Mouse (Mus musculus): ENCODE measurements around the gene Car3. TPM values are rescaled to one million over a fixed set of nuclear protein-coding genes. Genes with fewer than 3 reads are reported as not detected.

The Car3 gene
- polyA plus RNA-seq, 1 experiment from 2014 or later = 10.0 TPM

DNA sequence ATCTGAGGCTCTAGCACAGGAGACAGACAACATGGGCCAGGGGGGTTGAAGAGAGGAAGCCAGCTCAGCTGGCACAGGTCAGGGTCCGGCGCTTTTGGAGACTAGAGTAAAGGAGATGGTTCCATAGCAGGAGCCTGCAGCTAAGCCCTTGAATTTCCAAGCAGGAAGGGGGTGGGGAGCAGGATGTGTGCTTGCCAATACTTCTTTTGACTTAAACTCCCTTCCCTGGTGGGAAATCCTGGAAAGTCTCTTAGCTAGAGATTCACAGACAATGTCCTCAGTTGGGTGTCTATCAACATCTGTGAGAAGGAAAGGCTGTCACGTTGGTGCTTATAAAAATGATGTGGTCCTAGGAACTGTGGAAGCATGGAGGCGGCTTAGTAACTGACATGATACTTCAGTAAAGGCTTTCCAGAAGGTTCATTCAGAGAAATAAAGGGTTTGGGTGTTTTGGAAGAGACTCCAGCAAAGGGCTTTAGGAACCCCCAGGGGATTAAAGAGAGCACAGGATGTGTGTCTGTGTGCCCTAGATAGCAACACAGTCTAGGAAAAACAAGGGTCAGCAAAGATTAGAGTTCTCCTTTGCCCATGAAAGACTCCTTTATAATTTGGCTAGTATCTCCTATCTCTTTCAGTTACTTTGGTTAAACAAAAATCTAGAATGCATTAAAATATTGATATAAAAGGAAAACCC, 26.6 kb downstream of the Car3 start:
- 71% methylated on average over 4 of the region's 4 CpGs for WGBS
- Histone ChIP-seq H3K27me3 (peaks cover 25% of the 10 kb centered on the region), H3K4me2 (no peak overlapping the region), H3K36me3 (no peaks in the 10 kb centered on the region), H3K27ac (replicated peaks) (no peak overlapping the region), H3K4me3 (no peak overlapping the region), H3K9me3 (no peaks in the 10 kb centered on the region), H3K4me1 (replicated peaks) (0 out of 2 replicates have a peak, but pooled peaks cover 5% of the 10 kb centered on the region), H3K9ac (no peak overlapping the region)
- ATAC-seq (ENCODE audit: low read depth) = no peak

DNA sequence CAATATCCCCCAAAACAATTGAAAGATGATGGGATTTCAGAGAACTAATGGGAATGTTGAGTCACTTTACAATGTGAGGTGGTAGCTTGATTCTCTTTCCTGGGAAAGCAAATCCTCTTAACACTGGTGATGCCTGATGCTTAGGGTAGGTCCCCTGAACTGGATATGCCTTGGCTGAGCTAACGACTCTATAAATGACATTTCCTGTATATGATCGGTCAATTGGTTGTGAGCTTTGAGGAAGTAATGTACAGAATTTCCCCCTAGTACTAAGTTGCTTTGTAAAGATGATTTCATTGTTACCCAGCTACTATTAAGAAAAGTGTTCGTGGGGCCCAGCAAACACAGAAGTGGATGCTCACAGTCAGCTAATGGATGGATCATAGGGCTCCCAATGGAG, 29.7 kb downstream of the Car3 start:
- Histone ChIP-seq H3K36me3 (no peaks in the 10 kb centered on the region), H3K9me3 (no peaks in the 10 kb centered on the region), H3K4me2 (no peak overlapping the region), H3K4me1 (replicated peaks) (no peaks in the 10 kb centered on the region), H3K9ac (no peak overlapping the region), H3K27me3 (0 out of 2 replicates have a peak, but pooled peaks cover 7% of the 10 kb centered on the region), H3K27ac (replicated peaks) (no peak overlapping the region), H3K4me3 (no peak overlapping the region)
- no peak for ATAC-seq (ENCODE audit: low read depth)
- WGBS = 93% methylated on average over 3 of the region's 3 CpGs

DNA sequence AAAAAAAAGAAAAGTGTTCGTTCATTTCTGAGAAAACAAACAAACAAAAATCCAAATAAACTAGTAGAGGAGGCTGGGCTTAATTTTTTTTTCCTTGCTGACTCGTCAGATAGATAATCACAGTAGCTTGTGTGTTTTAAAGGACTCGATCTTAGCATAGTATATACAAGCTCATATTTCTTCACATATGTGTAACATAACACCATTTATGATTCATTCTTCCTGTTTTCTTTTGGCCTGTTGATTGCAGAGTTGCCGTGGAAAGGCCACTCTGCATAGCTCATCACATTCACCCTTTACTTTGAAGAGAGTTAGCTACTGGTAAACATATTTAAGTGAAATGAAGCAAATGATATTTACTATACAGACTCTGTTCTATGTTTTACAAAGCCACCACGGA, 30.4 kb downstream of the Car3 start:
- Histone ChIP-seq H3K27ac (replicated peaks) (no peak overlapping the region), H3K4me3 (no peak overlapping the region), H3K4me1 (replicated peaks) (no peaks in the 10 kb centered on the region), H3K27me3 (0 out of 2 replicates have a peak, but pooled peaks cover 5% of the 10 kb centered on the region), H3K4me2 (no peak overlapping the region), H3K9ac (no peak overlapping the region), H3K9me3 (no peaks in the 10 kb centered on the region), H3K36me3 (no peaks in the 10 kb centered on the region)
- 76% methylated on average over 5 of the region's 5 CpGs for WGBS
- no peak for ATAC-seq (ENCODE audit: low read depth)

DNA sequence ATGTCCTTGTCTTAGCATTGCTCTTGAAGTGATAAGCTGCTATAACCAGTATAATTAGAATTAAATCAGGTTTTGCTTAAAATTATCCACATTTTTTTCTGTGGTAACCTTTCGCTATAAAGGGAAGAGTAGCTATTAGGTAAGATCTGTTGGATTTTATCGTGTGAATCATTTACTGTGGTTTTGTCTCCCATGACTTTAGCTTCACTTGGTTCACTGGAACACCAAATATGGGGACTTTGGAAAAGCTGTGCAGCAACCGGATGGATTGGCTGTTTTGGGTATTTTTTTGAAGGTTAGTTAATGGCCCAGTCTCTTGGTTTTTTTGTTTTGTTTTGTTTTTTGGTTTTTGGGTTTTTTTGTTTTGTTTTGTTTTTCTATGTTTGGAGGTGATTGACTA, 32.0 kb downstream of the Car3 start:
- Histone ChIP-seq H3K9me3 (no peaks in the 10 kb centered on the region), H3K27me3 (no peaks in the 10 kb centered on the region), H3K4me1 (replicated peaks) (no peaks in the 10 kb centered on the region), H3K9ac (no peak overlapping the region), H3K4me2 (no peak overlapping the region), H3K36me3 (no peaks in the 10 kb centered on the region), H3K4me3 (no peak overlapping the region), H3K27ac (replicated peaks) (no peak overlapping the region)
- WGBS = 94% methylated on average over 3 of the region's 3 CpGs
- ATAC-seq (ENCODE audit: low read depth) = no peak

DNA sequence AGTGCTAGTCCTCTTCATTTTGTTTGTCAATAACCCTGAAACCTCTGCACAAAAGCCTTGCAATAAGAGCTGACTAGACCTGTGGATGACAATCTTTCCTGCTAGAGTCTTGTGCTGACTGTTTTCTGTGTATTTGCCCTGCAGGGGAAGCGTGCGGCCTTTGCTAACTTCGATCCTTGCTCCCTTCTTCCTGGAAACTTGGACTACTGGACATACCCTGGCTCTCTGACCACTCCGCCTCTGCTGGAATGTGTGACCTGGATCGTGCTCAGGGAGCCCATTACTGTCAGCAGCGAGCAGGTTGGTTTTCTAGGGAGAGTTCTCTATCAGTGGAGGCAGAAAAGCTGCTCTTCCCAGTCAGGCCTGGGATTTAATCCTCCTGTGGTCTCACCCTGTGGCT, 34.5 kb downstream of the Car3 start:
- Histone ChIP-seq H3K4me1 (replicated peaks) (no peaks in the 10 kb centered on the region), H3K4me3 (no peak overlapping the region), H3K9me3 (no peaks in the 10 kb centered on the region), H3K4me2 (no peak overlapping the region), H3K9ac (no peak overlapping the region), H3K27me3 (no peaks in the 10 kb centered on the region), H3K27ac (replicated peaks) (no peak overlapping the region), H3K36me3 (no peaks in the 10 kb centered on the region)
- WGBS = 88% methylated on average over 6 of the region's 6 CpGs
- ATAC-seq (ENCODE audit: low read depth) = no peak

DNA sequence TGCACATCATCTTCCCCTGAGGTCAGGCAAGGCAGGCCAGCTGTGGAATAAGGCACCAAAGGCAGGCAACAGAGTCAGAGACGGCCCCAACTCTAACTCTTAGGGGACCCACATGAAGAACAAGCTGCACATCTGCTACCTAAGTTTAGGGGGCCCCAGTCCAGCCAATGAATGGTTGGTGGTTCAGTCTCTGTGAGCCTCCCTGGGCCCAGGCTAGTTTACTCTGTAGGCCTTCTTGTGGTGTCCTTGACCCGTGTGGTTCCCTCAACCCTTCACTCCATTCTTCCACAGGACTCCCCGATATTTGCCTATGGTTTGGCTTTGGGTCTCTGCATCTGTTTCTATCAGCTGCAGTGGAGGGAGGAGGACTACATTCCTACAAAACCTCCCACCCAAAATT, 40.1 kb downstream of the Car3 start:
- no peaks in the 10 kb centered on the region for H3K4me1 ChIP-seq (replicated peaks)
- 93% methylated on average over 3 of the region's 3 CpGs for WGBS
- H3K4me2 ChIP-seq = no peak overlapping the region
- no peaks in the 10 kb centered on the region for H3K27me3 ChIP-seq
- H3K9me3 ChIP-seq = no peaks in the 10 kb centered on the region
- ATAC-seq (ENCODE audit: low read depth) = no peak
- no peak overlapping the region for H3K4me3 ChIP-seq
- H3K9ac ChIP-seq = no peak overlapping the region
- H3K27ac ChIP-seq (replicated peaks) = no peak overlapping the region
- no peaks in the 10 kb centered on the region for H3K36me3 ChIP-seq

DNA sequence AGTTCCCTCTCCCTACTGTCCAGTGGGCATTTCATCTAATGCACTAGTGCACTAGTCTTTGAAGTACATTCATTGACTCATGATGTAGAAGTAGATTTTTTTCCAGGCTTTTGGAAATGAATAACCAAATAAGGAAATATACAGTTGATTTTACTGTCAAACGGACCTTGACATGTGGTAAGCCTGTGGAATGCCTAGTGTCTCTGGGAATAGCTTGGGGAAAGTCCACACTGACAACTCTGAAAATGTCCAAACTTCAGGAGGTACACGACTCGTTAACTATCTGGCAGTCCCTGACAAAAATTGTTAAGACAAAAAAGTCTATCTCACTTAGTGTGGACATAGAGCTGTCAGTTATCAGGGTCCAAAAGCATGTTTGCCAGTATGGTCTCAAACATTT, 40.9 kb downstream of the Car3 start:
- Histone ChIP-seq H3K27me3 (no peaks in the 10 kb centered on the region), H3K9ac (no peak overlapping the region), H3K27ac (replicated peaks) (no peak overlapping the region), H3K4me2 (no peak overlapping the region), H3K36me3 (no peaks in the 10 kb centered on the region), H3K9me3 (no peaks in the 10 kb centered on the region), H3K4me1 (replicated peaks) (no peaks in the 10 kb centered on the region), H3K4me3 (no peak overlapping the region)
- WGBS = 90% methylated on average over 3 of the region's 3 CpGs
- no peak for ATAC-seq (ENCODE audit: low read depth)

DNA sequence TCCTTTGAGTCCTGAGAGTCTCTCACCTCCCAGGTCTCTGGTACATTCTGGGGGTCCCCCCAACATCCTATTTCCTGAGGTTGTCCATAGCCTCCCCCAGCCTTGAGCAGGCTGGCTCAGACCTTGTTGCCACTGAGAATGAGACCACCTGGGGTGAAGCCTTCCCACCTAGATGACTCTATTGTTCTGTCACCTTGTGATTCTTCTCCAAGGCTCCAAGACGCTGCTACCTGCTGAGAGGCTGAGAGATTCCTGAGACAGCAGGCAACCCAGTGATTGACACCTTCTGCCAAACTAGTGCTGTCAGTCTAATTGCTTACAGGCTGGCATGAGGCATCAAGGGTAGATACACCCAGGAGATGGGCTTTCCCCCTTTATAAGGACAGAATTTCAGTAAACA, 44.0 kb downstream of the Car3 start:
- no peaks in the 10 kb centered on the region for H3K9me3 ChIP-seq
- no peaks in the 10 kb centered on the region for H3K4me1 ChIP-seq (replicated peaks)
- H3K27ac ChIP-seq (replicated peaks) = no peak overlapping the region
- ATAC-seq (ENCODE audit: low read depth) = no peak
- H3K27me3 ChIP-seq = no peaks in the 10 kb centered on the region
- no peak overlapping the region for H3K9ac ChIP-seq
- no peak overlapping the region for H3K4me3 ChIP-seq
- 32% methylated on average over 1 of the region's 1 CpGs for WGBS
- no peak overlapping the region for H3K4me2 ChIP-seq
- no peaks in the 10 kb centered on the region for H3K36me3 ChIP-seq

DNA sequence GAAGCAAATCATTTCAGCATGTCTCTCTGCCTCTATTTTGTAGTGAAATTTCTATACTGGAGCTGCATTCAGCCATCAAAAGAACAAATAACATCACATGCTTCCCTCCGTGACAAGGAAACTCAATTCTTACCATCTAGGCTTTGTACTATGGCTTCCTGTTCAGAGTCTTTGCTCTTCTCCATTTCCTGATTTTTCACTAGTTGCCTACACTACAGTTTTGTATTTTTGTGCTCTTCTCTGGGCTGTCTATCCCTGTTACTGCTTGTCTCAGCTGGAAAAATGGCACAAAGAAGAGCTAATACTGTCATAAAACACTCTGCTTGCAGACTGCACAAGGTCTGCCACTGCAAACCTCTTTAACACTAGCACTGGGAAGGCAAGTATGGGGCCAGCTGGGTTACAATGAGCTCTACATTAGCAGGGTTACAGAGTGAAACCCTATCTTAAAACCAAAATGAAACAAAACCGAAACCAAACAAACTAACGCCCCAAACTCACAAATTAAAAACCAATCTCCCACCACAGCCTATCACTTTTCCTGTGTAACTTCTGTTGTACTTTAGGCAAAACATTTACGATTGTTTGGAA, 48.8 kb downstream of the Car3 start:
- H3K36me3 ChIP-seq = no peaks in the 10 kb centered on the region
- no peak overlapping the region for H3K27ac ChIP-seq (replicated peaks)
- H3K4me3 ChIP-seq = no peak overlapping the region
- ATAC-seq (ENCODE audit: low read depth) = no peak
- H3K9me3 ChIP-seq = no peaks in the 10 kb centered on the region
- no peaks in the 10 kb centered on the region for H3K4me1 ChIP-seq (replicated peaks)
- 83% methylated on average over 4 of the region's 4 CpGs for WGBS
- no peak overlapping the region for H3K4me2 ChIP-seq
- no peak overlapping the region for H3K9ac ChIP-seq
- H3K27me3 ChIP-seq = no peaks in the 10 kb centered on the region

DNA sequence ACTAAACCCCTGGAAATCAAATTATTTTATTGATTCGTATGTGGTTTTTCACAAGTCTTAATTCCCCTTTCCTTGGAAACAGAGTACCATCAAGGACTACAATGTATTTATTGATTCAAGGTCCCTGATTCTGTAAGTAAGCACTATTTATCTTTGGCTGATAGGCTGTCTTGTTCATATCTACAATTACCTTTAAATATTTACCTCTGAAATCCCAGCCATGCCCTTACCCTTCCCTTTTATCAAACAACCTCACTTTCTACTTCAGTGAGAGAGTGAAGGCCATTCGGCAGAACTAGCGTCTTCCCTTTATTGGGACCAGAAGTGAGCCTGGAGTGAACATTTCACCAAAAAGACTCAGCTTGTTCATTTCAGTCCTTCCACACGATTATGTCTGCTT, 50.5 kb downstream of the Car3 start:
- no peaks in the 10 kb centered on the region for H3K36me3 ChIP-seq
- H3K27me3 ChIP-seq = no peaks in the 10 kb centered on the region
- H3K9ac ChIP-seq = no peak overlapping the region
- no peak for ATAC-seq (ENCODE audit: low read depth)
- H3K27ac ChIP-seq (replicated peaks) = no peak overlapping the region
- H3K4me3 ChIP-seq = no peak overlapping the region
- 94% methylated on average over 4 of the region's 4 CpGs for WGBS
- H3K9me3 ChIP-seq = no peaks in the 10 kb centered on the region
- H3K4me2 ChIP-seq = no peak overlapping the region
- H3K4me1 ChIP-seq (replicated peaks) = no peaks in the 10 kb centered on the region

DNA sequence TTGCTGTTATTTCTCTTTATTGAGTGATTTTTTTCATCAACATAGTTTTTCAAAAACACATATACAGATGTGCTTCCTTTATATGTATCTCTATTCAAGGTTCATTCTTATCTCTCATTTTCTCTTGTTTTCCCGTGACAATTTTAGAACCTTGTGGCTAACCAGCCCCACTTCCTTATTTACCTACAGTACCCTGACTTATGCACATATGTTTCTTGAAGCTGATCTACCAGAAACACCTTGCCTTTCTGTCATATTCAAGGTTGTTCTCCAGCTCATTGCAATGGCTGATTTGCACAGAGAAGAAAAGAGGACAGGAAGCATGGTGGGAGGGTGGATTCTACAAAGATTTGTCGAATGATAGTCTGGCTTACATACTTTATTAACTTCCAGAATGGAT, 52.0 kb downstream of the Car3 start:
- Histone ChIP-seq H3K4me3 (no peak overlapping the region), H3K36me3 (no peaks in the 10 kb centered on the region), H3K9ac (no peak overlapping the region), H3K4me1 (replicated peaks) (no peaks in the 10 kb centered on the region), H3K27me3 (no peaks in the 10 kb centered on the region), H3K9me3 (no peaks in the 10 kb centered on the region), H3K27ac (replicated peaks) (no peak overlapping the region), H3K4me2 (no peak overlapping the region)
- no peak for ATAC-seq (ENCODE audit: low read depth)
- WGBS = 91% methylated on average over 2 of the region's 2 CpGs

DNA sequence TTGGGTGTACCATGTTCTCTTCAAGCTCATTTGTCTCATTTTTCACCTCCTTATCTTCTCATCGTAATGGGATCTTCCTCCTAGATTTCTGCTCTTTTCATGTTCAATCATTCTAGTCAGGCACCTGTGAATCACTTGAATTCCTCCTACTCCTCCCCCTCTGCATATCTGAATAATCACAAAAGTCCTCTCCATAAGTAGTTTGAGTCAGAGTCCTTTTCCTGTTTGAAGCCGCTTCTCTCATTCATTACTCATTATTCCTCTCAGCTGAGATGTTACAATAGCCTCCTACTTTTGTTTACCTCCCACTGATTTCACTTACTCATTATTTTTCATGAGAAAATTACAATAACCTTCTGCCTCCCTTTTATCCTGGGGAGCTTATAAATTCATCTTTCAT, 53.9 kb downstream of the Car3 start:
- Histone ChIP-seq H3K9ac (no peak overlapping the region), H3K4me1 (replicated peaks) (no peaks in the 10 kb centered on the region), H3K27ac (replicated peaks) (no peak overlapping the region), H3K27me3 (no peaks in the 10 kb centered on the region), H3K4me3 (no peak overlapping the region), H3K36me3 (no peaks in the 10 kb centered on the region), H3K4me2 (no peak overlapping the region), H3K9me3 (no peaks in the 10 kb centered on the region)
- no peak for ATAC-seq (ENCODE audit: low read depth)
- 73% methylated on average over 2 of the region's 2 CpGs for WGBS
